Mouse (Mus musculus) frontal cortex, postnatal 10 days (tissue): Measurements from ENCODE around the gene Hoga1.

Experiments
- DNase-seq, 2 experiments: peaks; one replicate each; pipeline ENCODE4 v3.0.0; 2022; ENCODE audit warnings: low spot score in 2 of 2, mixed read lengths in 1 of 2

Hoga1 gene

DNA sequence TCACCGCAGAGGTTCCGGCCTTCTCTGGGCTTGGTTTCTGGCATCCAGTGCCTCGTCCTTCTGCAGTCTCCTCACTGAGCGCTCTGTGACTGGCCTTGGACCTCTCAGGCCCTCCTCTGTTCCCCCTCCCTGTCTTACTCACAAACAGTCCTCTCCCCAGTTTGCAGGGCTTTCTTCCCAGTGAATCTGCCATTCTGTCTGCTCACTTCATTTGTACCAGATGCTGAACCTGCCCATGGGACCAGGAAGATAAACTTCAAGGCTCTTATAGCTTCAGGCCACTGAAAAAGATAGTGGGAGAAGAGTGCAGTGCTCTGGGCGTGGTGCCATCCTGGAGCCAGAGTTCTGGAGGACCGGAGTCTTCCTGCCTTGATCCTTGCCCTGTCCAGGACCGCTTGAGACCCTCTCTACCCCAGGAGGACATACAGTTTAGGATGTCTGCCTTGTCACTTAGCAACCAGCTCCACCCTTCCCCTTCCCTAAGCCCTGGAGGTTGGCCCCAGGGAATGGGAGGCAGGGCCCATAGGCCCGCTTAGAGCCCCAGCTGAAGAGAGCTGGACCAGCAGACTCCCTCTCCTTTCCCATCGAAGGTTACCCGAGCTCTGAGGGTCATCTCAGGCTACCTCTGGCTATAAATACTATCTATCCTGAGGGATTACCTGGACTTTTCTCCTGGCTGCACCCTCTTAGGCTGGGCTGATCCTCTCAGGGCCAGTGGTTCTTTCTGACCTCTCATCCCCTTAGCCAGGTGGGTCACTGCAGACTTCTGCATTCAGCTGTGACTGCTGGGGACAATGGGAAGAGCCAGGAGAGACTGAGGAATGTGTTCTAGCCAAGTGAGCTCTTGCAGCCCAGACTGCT, 23.5 kb upstream of the Hoga1 start:
- DNase-seq: no peak

DNA sequence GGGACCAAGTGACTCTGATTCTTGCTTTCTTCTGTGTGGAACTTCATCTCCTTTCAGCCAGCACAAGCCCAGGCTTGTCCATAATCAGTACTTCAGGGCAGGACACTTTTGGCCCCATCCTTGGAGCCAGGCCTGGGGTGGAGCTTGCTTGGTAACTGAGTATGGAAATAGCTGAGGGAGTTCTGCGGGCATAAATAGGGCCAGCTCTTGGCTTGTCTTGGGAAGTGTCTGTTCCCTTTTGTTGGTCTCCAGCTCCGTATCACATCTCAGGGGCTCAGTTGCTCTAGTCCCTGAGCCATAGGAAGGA, 22.9 kb upstream of the Hoga1 start:
- no peak for DNase-seq

DNA sequence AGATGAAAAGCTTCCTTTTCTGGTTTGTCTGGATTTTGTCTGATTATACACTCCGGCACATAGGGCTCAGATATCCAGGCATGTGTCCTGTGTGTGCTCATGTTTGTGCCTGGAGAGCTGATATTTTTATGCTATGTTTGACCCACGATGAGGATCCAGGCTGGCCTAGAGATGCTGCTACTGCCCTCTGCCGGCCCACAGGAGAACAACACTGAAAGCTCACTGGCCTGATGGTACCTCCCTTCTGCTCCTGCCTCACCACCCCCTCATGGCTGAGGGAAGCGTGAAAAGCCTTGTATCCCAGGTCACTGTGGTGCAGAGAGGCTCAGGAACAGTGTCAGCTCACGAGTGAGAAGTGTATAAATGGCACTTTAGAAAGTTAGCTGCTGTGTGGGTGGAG, 19.3 kb upstream of the Hoga1 start:
- DNase-seq: peak; percentile 48 to 78

DNA sequence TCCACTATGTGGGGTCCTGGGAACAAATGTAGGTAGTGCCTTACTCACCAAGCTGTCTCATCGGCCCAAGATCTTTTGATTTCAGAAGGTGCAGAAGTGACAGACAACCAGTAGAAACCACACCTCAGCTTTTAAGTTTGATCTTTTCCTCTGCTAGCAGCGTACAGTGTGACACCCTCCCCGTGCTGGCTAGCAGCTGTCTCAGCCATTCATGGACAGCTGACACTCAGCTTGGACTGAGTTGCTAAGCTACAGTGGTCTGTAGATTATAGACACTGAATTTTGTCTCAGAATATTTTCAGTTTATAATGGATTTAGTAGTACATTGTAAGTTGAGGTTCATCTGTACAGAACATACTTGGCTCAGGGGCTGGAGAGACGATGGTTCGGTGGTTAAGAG, 14.3 kb upstream of the Hoga1 start:
- DNase-seq: no peak

DNA sequence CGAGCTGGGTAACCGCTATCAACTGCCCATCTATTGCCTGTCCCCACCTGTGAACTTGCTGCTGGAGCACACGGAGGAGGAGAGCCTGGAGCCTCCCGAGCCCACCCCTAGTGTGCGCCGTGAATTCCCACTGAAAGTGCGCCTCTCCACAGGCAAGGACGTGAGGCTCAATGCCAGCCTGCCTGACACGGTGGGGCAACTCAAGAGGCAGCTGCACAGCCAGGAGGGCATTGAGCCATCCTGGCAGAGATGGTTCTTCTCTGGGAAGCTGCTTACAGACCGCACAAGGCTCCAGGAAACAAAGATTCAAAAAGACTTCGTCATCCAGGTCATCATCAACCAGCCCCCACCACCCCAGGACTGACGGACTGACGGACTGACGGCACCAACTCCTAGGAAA, 11.8 kb upstream of the Hoga1 start:
- DNase-seq: no peak

GRCm38 (mm10) chr19:42034146-42034775, 11.1 kb upstream of the Hoga1 start:
- DNase-seq: no peak

- DNase-seq: no peak
Observed at GRCm38 (mm10) chr19:42034881-42035455, 10.4 kb upstream of the Hoga1 start.

- peak; percentile 73 to 76 for DNase-seq
Observed at GRCm38 (mm10) chr19:42035456-42036248, 9.8 kb upstream of the Hoga1 start, which contains the start of gene Ankrd2. Gene Ankrd2, plus strand, starts transcription at chr19:42036000.

DNA sequence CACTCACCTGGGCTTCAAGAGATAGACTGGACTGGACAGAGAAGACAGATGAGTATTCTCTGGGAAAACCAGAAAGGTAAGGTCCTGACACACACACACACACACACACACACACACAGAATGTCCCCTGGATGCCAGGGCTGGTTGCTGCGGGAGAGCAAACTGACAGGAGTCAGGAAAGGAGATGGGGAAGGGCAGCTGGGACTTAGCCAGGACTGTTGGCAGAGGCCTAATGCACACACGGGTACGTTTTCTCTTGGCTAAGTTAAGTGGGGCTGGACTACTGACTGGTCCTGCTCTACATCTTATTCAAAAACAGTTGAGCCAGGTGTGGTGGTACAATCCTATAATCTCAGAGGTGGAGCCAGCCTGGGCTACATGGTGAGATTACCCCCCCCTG, 9.1 kb upstream of the Hoga1 start:
- no peak for DNase-seq

- DNase-seq: no peak
Observed at GRCm38 (mm10) chr19:42037167-42037702, 8.2 kb upstream of the Hoga1 start.

GRCm38 (mm10) chr19:42038310-42038709, 7.1 kb upstream of the Hoga1 start:
- no peak for DNase-seq

- DNase-seq: no peak
Observed at GRCm38 (mm10) chr19:42043988-42044387, 1.4 kb upstream of the Hoga1 start.

DNA sequence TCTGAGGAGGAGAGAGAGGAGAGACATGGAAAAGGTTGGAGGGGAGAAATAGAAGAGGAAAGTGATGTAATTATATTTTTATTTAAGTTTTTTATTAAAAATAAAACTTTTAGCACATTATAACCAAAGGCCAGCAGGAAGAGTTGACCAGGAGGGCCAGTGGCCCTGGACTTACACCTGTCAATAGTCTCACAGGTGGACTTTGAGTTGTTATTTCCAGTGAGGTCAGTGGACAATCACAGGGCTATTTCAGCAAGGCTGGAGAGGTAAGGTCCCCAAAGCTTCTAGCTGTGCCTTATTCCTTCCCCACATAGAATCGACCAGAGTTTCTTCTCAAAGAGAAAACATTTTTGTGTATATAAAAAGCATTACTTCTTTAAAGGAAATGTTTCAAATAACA, 4.8 kb downstream of the Hoga1 start:
- no peak for DNase-seq

GRCm38 (mm10) chr19:42051351-42051750, 5.9 kb downstream of the Hoga1 start:
- no peak for DNase-seq

DNA sequence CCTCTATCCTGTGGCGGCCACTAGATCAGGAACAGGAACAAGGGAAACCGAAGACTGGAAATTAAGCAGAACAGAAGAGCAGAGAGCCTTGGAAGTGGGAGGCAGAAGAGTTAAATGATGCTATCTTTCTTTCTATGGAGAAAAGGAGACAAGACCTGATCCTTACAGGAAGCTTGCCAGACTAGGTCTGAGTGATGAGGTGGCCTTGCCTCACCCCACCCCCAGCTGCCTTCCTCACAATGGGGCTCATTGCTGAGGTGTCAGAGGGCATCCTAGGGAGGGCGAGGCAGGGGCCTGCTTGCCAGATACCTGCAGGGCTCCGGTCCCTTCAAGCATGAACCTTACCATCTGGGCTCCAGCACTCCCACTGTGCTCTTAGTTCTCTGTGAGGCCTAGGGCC, 6.5 kb downstream of the Hoga1 start, which contains the start of gene 4933411K16Rik:
4933411K16Rik (plus strand) TSS at position 301 of the 400 bp plus-strand sequence.
- DNase-seq: no peak

DNA sequence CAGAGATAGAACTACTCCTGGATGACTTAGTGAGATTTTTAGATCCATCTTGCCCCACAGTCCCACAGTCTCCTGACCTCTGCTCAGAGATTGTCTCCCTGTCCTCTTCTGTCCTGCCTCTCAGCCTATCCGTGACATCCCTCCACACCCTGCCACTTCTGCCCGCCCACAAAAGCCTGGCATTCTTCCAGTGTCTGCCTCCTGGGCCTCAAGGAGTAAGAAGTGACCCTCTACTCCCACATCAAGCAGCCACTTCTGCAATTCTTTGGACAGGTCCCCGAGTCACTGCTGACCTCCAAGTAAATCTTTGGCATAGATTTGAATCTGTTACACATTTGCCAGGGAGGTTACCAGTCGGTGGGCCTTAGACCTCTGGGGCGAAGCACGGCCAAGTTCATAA, 8.8 kb downstream of the Hoga1 start:
- no peak for DNase-seq

DNA sequence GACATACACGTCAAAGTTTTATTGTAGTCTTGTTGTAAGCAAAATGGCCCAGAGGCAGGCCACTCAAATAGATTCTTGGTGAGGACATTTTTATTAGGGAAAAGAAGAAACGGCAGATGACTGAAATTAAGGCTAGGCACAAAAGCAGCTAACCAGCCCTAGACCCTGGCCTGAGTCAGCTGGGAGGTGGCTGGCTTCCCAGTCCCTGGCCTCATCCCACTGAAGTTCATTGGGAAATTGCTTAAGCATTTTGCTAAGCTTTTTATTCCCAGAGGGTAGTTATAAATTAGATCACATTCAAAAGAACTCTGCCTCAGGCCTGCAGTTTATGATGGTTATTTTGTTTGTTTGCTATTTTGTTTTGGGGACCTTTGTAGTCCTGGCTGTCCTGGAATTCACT, 10.5 kb downstream of the Hoga1 start:
- no peak for DNase-seq

GRCm38 (mm10) chr19:42056719-42057409, 11.5 kb downstream of the Hoga1 start:
- no peak for DNase-seq

DNA sequence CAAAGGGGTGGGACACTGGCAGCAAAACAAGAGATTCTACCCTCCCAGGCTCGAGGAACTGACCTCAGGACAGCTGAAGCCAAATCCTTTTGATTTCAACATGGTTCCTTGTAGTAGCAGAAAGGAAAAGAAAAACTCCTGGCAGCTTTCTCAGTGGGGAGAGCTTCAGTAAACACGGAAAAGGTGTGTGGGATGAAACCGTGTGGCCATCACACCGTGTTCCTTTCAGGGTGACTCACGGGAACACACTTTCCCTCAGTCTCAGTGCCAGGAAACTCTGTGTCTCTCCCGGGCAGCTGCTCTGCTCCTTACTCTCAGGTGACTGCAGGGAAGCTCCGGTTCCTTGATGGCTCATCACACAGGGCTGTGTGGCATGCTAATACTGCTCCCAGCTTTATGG, 13.0 kb downstream of the Hoga1 start:
- no peak for DNase-seq

- DNase-seq: no peak
Observed at GRCm38 (mm10) chr19:42061443-42061842, 16.0 kb downstream of the Hoga1 start.
